Mouse (Mus musculus) urinary bladder, postnatal 4 days (tissue): ENCODE data around the gene Srd5a1.
"Not testable (repeated sequence)": the region's sequence is repeated elsewhere in the genome, so short reads cannot be mapped to it uniquely, and the experiment has no call there.

ENCODE experiments used
- DNase-seq, 2 experiments: peaks; one replicate each; pipeline ENCODE4 v3.0.0; 2021 to 2022; ENCODE audit warnings: low spot score in 2 of 2

Srd5a1 gene

DNA sequence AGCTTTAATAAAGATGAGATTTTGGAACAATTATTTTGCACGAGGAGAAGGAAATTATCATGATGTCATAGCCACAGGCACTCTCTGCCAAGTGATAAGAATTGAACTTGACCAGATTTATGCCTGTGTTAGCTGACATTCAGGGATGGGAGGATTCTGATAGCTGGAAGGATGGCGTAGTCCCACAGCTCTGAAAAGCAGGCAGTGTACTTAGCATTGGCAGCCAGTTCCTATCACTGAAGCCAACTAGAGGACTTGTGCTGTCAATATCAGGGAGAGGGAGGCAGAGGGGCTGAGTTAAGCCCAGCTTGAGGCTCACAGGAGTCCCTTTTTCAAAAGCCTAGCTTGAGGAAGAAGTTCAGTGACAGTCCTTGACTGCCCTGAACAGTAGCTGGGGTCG lies 13.3 kb upstream of the Srd5a1 start:
- no peak for DNase-seq

DNA sequence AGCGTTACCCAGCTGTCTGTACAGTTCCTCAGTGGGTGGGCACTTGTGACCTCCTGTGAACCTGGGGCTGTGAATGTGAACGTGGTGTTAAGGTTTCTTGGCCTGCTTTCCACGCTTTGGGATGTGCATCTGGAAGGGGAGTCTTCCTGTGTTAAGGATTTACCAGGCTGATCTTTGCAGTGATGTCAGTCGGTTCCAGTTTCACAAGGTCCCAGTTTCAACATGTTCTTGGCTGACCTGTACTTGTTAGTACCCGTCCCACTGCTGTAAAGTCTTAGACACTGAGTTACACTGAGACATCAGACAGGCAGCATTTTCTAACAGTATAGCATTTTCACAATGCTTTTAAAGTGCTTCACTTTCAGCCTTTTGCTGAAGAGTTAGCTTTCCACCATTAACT lies 12.6 kb upstream of the Srd5a1 start:
- no peak for DNase-seq

DNA sequence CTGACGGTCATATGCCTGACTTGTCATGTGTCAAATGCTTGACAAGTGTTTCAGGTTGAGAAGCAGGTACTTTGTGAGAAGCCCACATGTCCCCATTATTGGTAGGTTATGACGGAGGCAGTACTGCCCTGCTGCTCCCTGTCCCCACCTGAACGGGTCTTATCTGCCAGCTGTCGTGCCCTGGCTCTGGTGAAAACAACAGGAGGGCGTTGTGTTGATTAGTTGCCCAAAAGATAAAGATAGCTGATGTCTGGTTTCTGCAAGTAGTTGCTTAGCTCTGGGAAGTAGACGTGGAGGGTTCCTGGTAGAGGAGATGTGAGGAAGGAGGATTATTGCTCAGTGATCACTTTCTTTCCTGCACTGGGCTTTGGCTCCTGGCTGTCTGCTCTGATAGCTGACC lies 5.5 kb upstream of the Srd5a1 start:
- no peak for DNase-seq

DNA sequence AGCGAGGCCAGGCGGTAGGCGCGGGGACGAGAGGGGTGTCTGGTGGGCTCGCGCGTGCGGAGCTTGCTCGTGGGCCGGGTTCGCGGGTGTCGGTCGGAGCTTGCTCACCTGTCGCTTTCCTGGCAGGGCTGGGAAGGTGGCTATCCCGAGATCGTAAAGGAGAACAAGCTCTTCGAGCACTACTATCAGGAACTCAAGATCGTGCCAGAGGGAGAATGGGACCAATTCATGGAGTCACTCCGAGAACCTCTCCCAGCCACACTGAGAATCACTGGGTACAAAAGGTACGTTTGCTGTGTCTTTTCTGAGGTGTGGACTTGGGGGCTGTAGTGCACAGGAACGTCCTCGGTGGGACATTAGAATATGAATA lies 918 bp upstream of the Srd5a1 start:
- no peak for DNase-seq

DNA sequence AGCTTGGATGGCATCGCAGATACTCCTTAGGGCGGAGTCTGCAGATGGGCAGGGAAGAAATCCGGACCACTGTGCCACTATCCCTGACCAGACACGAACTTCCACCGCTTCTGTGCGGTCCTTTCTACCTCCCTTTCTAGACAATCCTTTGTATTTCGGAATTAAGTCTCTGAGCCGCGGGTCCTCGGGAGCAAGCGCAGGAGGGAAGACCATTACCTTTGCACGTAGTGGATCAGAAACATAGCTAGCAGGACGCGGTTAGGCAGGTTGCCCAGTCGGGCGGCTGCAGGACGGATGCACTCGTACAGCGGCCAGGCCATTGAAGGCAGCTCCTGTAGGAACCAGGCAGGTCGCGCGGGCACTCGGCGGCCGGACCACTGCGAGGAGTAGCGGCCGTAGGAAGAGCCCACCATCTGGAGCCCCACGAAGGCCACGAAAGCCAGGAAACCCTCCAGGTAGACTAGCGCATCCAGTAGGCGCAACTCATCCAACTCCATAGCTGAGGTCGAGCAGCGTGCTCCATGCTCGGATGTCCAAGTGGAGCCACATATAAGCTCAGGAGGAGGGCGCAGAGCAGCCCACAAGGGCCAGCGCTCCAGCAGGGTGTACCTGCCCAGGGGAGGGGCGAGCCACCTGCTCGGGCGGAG lies 368 bp downstream of the Srd5a1 start:
- DNase-seq, result peak in 1 of 2 experiments; percentile 33

DNA sequence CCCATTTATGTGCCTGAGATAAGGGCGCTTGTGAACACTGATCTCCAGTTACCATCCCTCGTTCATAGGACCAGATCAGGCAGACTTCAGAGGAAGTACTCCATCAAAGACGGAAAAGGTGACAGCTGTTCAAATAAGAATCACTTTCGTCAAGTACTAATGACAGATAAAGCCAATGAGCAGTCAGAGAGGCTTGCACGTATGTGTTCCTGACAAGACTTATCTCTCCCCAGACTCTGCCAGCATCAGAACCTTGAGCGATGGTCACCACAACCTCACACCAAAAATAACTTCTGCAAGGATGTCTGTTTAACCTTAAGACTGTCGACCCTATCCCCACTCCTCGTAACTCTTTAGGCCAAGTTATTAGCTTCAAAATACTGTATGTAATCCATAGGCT lies 2.5 kb downstream of the Srd5a1 start:
- no peak for DNase-seq

DNA sequence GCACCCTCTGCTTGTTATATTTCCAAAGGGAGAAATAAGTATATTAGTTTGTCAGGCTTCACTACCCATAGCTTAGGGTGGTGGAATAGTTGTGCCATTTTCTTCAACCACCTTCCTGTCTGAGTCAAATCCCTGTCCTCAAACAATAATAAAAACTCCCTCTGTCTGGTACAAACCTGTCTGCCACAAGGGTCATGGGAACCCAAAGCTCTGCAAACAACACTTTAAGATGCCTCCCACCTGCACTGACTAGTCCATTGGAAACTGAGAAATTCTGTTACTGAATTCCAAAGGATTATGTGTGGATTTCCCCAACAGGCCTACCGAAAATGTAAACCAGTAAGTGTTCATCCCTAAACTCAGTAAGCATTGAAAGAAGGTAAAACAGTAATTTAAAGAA lies 6.6 kb downstream of the Srd5a1 start:
- no peak for DNase-seq

DNA sequence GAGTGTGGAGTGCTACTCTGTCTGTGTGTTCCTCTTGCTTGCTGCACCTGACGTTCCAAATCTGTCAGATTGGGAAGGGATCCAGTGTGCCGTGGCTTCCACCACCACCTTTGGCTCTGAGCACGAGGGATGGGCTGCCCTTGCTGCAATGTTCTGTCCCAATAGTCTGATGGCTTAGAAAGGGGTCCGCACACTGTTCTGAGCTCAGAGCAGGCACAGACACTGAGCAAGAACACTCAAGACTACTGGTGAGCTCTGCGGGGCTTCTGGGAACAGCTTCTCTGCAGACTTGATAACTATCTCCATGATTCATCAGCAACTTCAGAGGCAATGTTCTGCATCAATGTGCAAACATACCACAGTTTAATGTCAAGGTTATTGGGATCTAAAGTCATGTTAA lies 9.9 kb downstream of the Srd5a1 start:
- no peak for DNase-seq

DNA sequence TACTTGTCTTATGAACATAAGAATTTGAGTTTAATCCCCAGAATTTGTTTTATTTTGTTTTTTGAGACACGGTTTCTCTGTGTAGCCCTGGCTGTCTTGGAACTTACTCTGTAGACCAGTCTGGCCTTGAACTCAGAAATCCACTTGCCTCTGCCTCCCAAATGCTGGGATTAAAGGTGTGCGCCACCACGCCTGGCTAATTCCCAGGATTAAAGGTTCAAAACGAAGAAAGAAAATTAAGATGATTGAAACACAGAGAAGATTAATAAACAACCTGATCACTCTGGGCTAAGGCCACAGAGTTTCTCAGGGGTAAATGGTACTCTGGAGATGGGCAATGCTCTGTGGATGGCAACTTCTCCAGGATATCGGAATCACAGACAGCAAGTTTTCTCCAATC lies 10.4 kb downstream of the Srd5a1 start:
- not testable (repeated sequence) for DNase-seq

DNA sequence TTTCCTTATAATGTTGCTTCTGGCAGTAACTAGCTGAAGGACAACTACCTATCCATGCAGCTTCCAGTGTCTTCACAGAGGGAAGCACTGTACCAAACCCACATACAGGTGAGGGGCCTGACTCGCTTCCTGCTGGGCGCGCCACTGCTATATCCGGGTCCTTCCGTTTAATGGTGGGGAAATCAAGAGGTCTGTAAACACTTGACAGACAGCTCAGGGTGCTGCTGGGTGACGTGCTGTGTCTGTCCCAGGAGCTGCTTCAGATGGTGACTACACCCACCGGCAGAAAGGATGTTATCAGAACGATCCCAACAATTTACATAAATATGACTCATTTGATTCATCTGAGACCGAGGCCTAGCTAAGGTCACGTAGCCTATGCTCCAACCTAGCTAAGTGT lies 12.4 kb downstream of the Srd5a1 start:
- no peak for DNase-seq

DNA sequence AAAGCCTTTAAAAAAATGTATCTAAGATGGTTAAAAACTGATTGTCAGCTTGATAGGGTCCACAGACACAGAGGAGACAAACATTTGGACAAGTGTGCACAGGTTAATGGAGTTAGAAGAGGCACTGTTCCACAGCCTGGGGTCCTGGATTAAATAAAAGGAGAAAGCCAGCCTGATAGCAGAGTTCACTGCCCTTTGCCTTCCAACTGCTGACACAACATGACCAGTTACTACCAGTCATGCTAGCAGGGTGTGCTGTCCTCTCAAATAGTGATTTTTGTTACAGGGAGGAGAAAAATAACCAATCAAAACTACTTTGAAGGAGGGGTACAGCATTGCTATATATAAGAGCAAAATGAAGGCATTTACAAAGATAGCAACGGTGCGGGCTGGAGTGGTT lies 14.7 kb downstream of the Srd5a1 start:
- no peak for DNase-seq

DNA sequence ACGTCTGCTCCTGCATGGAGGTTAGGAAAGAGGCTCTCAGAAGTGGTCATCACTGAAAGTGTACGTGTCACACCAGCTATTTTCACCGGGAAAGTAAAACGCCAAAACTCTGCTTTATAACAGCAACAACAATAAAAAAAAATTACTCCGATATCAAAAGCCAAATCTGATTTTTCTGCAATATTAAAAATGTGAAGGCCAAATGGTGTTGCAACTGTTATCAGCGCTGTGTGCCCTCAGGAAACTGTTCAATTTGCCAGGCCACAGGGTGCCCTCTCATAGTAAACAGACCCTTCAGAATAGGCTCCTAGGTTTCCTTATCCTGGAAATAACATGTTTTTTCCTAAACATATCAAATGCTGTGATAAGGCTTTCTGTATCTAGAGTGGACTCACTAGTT lies 15.3 kb downstream of the Srd5a1 start:
- DNase-seq, result no peak

DNA sequence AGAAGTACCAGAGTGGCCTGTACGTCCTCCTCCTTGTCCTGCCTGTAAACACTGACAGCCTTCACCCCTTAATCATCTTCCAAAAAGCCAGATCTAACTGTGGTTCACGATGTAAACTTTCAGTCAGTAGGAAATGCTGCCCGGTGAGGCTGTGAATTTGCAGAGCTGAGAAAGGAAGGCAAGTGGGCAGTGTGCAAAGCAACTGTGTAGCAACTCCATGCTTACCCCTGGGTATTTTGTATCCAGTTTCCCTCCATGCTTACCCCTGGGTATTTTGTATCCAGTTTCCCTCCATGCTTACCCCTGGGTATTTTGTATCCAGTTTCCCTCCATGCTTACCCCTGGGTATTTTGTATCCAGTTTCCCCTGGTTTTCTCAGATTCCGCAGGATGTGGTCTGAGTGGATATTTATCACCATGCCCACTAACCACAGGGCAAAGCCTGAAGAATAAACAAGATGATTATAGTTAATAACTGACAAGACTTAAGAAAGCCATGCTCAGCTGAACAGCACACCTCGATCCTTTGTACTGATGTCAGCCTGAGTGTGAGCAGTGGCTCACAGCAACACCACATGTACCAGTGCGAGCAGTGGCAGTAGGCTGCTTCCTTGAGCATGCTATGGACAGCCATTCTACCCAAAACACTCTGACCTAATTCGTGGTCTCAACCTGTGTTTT lies 16.5 kb downstream of the Srd5a1 start:
- DNase-seq, result no peak

DNA sequence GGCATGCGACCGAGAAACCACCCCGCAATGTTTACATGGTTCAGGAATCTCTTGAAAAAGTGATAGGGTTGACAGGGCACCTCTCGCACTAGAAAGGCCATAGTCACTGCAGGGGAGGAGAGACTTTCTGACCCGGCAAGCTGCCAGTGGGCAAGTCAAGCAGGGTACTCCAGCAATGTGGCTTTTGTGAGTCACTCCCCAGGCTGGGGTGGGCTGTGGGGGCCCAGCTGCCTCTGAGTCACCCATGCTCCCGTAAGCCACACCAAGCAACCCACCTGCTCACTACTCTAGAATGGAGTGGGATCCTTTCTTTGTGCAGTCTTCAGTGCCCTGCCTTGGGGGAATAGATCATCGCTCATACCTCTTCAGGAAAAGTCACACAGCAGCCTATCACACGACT lies 17.8 kb downstream of the Srd5a1 start:
- peak in 1 of 2 experiments; percentile 32 for DNase-seq

DNA sequence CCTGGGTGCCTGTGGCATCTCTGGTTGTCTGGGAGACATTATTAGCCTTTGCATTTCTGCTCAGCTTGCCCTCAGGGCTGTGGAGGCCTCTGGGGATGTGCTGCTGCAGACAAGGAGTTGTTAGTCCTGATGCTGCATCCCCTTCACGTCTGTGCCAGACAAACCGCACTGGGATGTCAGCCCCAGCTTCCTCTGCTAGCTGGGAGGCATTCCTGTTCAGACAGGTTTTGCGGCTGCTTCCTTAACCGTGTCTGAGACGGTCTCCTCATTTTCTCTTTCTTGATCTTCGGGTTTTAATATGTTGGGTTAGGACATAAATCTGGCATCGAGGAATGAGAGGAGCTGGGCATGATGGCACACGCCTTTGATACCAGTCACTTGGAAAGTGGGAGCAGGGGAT lies 19.0 kb downstream of the Srd5a1 start:
- no peak for DNase-seq

DNA sequence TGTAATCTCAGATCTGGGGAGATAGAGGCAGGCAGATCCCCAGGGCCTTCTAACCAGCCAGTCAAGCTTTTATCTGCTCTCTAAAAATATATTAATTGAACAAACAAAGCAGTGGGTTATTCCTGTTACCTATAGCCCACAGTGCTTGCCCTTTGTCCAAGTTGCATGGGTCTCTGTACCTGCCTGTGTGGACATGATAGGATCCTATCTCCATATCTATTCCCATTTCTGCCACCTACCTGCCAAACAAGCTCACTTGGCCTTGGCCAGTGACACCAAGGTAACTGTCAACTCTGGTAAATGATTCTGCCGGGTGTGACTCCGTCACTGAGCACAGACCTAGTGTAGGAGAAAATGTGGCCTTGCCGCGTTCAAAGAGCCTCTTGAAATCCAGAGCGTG lies 19.9 kb downstream of the Srd5a1 start:
- DNase-seq, result no peak

DNA sequence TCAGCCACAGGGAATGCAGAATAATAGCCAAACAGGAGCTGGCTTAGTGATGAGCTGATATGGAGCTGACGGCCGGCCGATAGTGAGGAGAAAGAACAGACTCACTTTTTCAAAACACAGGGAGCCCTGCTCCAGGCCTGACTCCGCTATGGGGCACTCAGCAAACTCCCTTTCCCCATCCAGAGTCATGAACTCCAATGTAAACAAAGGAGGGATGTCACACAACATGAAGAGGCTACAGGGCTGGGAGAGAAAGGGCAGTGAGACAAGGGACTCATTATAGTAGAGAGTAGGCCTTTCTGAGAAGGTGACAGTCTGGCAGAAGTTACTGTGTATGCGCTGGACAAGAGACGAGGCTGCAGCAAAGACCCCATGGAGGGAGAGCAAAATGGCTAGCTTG lies 23.0 kb downstream of the Srd5a1 start:
- DNase-seq, result no peak

DNA sequence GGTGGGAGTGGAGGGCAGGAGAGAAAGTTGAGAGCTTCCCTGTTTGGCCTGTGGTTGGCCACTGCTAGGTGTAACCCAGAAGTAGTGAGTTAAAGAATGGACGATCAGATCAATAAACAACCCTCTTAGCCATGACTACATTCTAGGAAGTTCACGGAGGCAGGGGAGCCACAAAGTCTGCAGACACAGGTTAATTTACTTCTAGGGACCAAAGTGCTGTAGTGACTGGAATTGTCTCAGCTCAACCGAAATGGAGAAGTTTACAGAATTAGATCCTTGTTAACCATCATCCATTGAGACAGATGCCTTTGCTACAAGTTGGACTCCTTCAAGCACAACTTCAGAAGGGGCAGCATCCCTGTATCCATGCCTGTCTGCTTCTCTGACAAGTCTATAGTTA lies 23.4 kb downstream of the Srd5a1 start:
- no peak for DNase-seq

DNA sequence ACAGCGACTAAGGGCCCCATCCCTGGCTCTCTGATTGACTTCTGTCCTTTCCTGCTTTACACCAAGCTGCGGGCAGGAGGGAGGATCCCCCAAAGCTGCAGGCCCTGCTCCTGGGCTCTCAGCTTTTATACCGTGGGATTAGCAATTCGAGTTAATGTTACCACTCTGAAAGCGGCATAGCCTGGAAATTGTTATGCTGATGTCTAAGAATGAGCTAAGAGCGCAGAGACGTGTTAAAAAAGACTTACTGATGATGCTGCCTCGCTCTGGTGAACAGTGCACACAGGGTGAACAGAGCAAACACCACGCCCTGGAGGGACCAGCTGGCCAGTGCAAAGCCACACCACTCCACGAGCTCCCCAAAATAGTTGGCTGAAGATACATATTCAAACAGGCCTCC lies 24.9 kb downstream of the Srd5a1 start:
- DNase-seq, result no peak

DNA sequence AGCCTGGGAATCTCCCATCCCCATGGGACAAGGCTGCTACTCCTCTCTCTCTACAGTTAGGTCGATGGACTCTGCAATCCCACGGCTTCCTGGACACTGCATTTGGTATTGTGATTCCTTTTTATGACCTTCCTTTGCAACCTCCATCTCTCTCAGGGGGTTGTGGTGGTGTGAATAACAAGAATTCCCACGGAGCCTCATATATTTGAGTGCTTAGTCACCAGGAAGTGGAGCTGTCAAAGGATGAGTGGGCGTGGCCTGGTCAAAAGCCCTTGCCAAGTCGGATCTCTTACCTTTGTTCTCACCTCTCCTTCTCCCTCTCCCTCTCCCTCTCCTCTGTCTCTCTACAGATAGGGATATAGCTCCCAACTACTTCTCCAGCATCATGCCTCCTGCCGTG lies 25.4 kb downstream of the Srd5a1 start:
- no peak for DNase-seq

DNA sequence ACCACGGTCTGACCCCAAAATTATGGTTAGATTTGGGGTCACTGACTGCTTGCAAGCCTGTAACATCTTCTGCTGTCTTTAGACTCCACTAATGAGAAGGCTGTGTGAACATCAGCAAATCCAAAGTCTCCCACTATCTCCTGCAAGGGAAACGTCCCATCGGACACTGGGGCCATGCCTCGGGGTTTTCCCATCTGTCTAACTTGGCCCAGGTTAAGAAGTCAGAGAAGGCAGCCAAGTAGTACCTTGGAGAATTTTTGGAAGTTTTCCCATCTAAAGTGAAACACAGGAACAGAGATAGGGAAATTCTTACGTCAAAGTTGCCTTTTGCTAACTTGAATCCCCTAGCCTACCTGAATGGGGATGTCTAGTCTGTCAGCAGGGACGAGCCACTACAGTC lies 27.7 kb downstream of the Srd5a1 start:
- DNase-seq, result no peak

DNA sequence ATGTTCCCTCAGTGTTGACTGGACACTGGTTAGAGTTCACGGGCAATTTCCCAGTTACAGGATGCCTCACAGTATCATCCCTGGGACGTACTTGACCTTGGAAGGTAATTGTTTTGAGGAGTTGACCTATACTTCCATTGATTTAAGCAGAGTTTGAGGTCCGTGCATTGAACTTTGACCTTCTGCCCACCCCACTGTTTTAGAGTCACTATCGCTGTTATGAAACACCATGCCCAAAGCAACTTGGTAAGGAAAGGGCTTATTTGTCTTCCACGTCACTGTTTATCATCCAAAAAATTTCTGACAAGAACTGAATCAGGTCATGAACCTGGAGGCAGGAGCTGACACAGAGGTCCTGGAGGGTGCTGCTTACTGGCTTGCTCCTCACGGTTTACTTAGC lies 28.8 kb downstream of the Srd5a1 start:
- no peak for DNase-seq

DNA sequence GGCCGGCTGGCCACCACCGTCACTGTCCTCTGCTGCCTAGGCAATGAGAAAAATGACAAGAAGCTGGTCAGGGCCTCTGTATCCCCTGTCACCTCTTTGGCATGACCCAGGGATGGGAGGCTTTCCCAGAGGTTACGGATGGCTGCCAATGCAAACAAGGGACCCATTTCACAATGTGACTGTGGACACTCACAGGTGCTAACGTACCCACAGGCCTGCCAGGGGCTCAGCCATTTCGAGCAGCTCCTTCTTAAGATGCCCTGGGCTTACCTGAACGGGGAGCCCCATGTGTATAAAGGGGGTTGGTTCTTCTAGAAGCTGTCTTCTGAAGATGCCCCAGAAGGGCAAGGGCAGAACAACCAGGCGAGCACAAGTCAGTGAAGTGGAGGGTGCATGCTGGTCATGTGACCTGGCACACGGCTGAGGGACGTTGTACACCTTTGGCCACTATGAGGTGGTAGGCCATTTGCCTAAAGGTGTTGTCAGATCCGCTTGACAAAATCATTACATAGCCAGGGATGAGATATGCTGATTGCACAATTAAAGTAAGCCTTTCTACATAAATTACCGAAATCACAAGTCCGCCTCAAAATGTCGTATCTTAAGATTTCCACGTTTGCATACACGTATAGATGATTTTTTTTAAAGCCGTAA lies 33.9 kb downstream of the Srd5a1 start:
- DNase-seq, result no peak

DNA sequence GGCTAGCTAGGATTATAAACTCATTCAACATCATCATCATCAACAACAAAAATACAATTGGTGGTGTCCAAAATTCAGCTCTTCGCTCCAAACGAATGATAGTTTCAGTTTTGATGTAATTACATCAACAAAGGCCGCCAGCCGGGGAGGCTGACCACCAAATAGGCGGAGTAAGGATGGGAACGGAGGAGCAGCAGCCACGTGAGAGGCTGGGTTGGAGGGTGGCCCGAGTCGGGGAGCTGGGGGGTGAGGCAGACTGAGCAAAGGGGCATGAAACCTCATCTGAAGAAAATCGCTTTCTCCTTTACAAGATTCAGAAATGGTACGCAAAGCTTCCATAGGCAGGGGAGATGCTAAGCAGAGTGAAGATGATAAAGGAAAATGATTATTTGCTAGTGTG lies 34.6 kb downstream of the Srd5a1 start:
- no peak for DNase-seq
